ENCODE assay signal across 1 mouse cellular context in the genomic region with DNA sequence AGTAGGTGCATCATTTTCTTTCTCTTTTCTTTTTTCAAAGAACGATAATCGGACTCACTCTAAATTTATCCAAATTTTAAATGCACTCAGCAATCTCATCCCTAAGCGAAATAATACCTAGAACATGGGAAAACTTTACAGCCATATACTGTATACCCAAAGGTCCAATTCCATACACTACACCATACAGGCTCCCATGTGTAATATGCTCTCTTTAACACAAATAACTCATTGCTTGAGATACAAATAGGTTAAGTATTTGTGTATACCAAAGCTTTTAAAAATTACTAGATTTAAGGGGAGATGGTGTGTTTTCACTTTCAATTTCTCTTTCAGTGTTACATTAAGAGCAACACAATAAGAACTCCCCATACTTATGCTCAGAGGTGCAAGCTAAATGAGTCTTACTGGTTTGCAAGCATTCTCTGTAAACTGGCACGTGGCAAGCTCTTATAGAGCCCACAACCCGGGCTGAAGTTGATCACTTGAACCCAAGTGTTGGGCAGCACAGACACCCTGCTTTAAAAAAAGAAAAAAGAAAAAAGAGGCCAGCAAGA.
TF ChIP-seq lines count a peak whose summit lies in the region.

No protein-coding gene starts in this region.

TF ChIP-seq in MEL, 35 proteins besides CTCF, POLR2A, EP300 and RAD21 (continued from another document):
- no peak for TF ChIP-seq MAX (IDR thresholded peaks at IDR 0.05; ENCODE audit: low read length)
- no peak for TF ChIP-seq ZNF384 (IDR thresholded peaks at IDR 0.05; ENCODE audit: low read depth, low read length)
